Mouse (Mus musculus): ENCODE results near the gene Maged1.
A peak's percentile ranks its signal among the peaks of the same experiment; 100 is the strongest.

The Maged1 gene

GRCm38 (mm10) chrX:94541918-94542355 is at the start of gene Maged1:
TSS of gene Maged1 (minus strand) at chrX:94542143.
- peak; percentile 90 for DNase-seq (ENCODE audit: low read depth, low spot score)

DNA sequence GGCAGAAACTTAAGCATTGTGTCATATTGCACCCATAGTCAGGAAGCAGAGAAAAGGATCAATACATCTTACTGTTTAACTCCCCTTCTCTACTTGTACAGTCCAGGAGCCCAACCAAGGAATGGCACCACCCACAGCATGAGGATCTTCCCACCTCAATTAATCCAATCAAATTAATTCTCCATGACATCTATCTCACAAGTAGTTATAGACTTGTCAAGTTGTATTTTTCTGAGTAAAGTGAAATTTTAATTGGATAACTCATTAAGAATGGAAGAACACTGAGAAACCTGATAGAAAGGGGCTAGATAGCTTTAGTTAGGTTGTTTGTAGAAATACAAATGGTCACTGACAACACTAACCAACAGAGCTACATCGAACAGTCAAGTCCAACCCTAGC is 38.3 kb upstream of the Maged1 start:
- no peak for DNase-seq (ENCODE audit: low read depth, low spot score)

DNA sequence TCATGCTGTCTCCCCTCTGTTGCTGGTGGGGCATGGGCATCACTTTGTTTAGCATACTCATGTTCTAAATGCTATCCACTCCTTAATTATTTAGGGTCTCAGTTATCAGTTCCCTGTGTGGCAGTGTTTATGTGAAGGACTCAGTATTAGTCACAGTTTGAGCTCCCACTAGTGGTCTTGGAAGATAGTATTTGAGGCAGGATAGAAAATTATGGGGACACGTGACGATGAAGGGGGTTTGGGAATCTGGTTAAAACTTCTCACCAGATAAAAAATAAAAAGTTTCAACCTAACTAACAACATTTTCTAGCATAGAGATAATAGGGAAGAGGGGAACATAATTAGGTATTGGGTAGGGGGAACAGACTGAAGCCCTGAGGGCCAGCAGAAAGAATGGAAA is 22.8 kb upstream of the Maged1 start:
- no peak for DNase-seq (ENCODE audit: low read depth, low spot score)

- DNase-seq (ENCODE audit: low read depth, low spot score): no peak
Observed at GRCm38 (mm10) chrX:94562392-94562791, 20.4 kb upstream of the Maged1 start.

DNA sequence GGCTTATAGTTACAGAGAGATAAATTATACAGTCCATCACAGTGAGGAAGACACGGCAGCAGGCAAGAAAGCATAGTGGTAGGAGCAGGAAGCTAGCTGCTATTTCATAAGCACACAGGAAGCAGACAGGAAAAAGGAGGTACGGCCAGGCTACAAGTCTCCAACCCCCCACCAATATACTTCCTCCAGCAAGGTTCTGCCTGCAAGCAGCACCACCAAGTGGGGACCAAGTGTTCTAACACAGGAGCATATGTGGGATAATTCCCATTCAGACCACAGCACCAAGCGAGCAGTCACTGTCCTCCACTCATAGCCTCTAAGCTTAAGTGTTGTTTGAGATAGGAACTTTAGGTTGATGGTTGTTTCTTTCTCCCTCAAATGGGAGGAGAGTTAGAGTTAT is 6.3 kb upstream of the Maged1 start:
- no peak for DNase-seq (ENCODE audit: low read depth, low spot score)

- DNase-seq (ENCODE audit: low read depth, low spot score): no peak
Observed at GRCm38 (mm10) chrX:94545941-94546340, 4.0 kb upstream of the Maged1 start.

DNA sequence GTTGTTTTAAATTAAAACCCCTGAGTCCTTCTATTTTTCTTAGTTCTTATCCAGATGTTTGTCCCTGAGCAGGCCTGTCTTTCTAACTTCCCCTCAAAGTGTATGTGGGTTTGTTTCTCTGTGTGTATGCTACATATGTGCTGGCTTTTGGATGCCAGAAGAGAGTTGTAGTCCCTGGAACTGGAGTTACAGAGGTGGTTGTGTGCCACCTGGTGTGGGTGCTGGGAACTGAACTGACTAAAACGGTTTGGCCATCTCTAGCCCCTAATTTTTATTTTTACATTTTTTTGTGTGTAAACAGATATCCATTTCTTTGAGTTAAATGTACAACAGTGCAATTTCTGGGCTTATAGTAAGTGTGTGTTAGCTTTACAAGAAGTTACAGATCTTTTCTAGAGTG is 3.0 kb upstream of the Maged1 start:
- no peak for DNase-seq (ENCODE audit: low read depth, low spot score)

GRCm38 (mm10) chrX:94542536-94542935 is 593 bp upstream of the Maged1 start:
- no peak for DNase-seq (ENCODE audit: low read depth, low spot score)

- DNase-seq (ENCODE audit: low read depth, low spot score): no peak
Observed at GRCm38 (mm10) chrX:94541206-94541605, 737 bp downstream of the Maged1 start.

- DNase-seq (ENCODE audit: low read depth, low spot score): no peak
Observed at GRCm38 (mm10) chrX:94540341-94541201, 1.4 kb downstream of the Maged1 start.

DNA sequence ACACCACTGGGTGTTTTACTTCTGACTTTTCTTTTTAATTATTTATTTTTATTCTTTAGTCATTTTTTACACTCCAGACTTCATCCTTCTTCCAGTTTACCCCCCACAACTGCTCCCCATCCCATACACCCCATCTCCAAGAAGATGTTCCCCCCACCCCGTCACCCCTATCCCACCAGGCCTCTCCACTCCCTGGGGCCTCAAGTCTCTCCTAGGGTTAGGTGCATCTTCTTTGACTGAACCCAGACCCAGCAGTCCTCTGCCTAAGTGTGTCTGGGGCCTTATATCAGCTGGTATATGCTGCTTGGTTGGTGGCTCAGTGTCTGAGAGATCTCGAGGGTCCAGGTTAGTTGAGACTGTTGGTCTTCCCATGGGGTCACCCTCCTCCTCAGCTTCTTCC is 7.6 kb downstream of the Maged1 start:
- no peak for DNase-seq (ENCODE audit: low read depth, low spot score)

DNA sequence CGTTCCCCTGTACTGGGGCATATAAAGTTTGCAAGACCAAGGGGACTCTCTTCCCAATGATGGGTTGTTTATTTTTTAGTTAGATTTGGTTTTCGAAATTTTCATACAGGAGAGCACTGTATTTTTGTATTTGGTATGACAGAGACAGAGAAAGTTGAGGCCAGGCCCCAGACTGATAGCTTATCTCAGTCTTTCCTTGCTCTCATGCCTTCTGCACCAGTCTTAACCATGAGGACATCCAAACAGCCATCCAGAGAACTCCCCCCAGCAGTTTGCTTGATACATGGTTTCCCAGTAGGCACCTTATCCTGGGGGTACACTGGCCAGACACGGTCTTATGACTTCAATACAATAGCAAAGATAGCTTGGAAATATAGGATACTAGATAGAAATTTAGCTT is 11.6 kb downstream of the Maged1 start:
- DNase-seq (ENCODE audit: low read depth, low spot score): no peak

DNA sequence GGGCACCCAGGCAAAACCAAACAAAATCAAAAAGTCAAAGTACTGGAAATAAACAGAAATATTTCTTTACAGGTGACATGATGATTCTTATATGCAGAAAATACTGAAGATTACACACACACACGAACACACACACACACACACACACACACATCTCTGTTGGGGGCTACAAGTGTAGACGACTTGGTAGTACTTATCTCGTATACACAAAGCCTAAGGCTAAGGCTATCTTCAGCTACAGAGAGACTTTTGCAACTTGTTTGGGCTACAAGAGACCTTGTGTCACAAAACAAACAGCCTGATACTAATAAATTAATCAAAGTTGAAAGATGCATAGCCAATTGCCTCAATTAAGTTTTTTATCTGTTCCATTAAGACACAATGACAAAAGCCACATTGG is 19.8 kb downstream of the Maged1 start:
- no peak for DNase-seq (ENCODE audit: low read depth, low spot score)

GRCm38 (mm10) chrX:94508442-94508819 is 33.5 kb downstream of the Maged1 start:
- no peak for DNase-seq (ENCODE audit: low read depth, low spot score)

DNA sequence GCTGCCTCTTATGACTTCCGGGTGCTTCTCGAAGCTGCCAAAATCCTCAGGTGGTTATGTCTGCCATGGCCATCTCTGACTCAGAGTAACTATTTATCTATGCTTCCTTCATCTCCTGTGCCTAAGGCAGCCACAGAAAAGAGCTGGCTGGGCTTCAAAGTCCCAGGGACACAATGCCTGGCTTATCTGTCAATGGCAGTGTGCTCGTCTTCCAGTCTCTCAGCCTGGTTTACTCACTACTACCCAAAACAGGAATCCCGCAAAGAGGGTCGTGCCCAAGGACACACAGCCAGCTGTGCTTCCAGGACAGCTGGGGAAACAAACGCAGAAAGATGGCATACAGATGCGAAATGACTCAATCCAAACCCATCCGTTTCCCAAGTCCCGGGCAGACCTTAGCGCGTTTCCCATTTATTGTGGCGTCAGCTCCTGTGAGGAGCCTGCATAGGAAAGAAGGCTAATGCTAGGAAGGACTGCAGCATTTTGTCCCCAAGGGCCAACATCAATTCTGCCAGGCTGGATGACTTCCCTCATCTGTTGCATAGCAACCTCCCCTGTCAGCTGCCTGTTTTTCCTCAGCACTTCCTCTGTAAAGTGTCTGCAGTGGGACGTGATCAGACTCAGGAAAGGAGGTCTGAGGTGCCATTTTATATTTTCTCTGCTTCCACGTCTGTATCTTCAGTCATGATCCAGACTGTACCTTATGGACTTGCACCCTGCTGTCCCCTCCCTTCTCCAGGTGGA is 34.1 kb downstream of the Maged1 start:
- DNase-seq (ENCODE audit: low read depth, low spot score): peak; percentile 2

GRCm38 (mm10) chrX:94486001-94486792 is 55.7 kb downstream of the Maged1 start:
- DNase-seq (ENCODE audit: low read depth, low spot score): no peak
